Mouse (Mus musculus): ENCODE measurements around the gene Lrrc15. TPM values are rescaled to one million over a fixed set of nuclear protein-coding genes. Genes with fewer than 3 reads are reported as not detected.

Lrrc15 gene
- polyA plus RNA-seq, 2 experiments from 2014 or later, result not detected

DNA sequence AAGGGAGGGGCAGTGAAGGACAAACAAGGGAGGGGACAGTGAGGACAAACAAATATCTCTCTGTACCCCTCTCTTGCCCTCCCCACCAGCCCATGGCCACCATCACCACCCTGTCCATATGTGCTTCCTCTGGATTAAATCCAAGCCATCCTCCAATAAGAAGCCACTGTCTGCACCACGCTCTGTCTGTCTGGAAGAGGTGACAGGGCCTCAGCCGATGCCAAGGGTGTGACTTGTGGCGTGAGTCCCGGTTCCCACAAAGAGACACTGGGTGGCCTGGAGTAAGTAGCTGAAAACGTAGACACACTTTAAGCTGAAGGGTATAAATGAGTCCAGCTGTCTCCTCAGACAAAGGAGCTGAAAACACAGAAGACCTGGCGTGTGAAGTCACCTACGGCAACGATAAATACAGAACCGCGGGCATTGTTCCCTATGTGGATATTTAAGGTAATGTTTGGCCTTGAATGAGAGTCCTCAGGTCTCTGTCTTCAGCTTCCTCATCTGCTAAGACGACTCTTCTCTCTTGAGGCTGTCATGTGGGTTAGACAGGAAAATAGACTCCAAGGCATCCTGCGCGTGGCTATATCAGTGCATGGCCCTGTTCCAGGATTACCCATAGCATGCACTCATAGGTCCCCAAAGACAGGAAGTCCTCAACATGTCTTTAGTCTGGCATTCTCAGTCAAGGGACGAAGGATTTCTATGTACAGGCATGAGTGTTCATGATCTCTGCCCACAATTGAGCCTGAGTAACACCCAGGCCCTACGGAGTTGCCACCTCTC, 7.3 kb downstream of the Lrrc15 start:
- no peak for ATAC-seq

DNA sequence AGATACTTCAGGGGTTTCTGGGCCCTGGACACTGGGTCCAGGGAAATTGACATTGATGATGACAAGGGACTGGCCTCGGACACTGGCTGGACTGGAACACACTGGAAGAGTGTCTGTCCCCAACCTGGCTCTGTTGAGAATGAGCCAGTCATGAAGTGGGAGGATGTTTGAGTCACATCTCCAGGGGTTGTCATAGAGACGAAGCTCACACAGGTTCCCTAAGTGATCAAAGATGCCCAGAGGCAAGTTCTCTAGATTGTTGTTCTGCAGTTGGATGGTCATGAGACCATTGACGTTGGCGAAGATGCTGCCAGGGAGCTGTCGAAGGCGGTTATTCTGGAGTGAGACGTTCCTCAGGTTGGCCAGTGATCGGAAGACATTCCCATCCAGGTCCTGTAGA, 10.0 kb downstream of the Lrrc15 start:
- no peak for ATAC-seq

DNA sequence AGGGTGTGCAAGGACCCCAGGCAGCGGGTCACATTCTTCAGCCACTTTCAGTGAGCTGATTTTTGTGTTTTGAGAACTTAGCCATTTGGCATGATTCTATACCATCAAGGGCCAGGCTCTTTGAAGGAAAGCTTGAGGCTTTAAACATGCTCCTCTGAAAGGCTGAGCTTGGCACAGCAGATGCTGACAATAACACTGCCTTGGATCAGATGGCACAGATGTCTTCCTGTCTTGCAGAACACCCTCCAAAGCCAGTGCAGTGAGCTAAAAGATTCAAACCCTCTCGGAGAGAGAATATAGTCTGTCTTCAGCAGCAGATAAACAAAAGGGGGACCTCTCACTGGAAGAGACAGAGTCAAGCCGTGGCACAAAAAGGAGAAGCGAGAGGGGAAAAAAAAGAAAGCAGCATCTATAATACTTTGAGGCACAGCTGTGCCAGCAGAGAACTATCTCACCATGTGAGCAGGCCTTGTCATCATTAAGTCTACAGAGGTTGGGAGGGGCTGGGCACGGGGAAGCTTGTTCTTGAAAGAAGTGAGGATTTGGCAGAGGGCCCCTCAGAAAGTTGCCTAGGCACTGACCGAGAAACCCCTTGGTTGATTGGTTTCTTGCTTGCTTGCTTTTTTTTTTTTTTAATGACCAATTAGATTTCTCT, 11.0 kb downstream of the Lrrc15 start:
- no peak for ATAC-seq

DNA sequence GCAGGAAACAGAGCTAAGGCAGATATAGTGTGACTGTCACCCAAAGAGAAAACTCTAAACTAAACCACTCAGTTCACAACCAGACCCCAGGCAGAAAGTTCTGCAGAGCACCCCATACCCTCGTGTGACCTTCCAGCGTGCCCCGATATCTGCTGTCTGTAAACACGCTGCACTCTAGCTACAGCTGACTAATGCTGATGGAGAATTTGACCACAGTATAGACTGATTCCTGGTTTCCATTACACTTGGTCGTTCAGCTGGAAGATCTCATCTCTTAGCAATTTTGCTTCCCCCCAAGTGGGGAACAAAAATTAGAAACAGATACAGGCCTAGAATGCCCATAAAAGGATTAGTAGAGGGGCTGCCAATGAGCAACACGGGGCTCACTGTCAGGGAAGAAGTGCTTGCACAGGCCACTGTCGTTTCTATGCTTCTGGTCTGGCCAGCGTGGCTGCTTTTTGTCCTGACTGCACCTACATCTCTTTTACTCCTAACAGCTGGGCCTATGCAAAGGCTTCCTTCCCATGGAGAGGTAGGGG, 11.8 kb downstream of the Lrrc15 start:
- ATAC-seq, result no peak

DNA sequence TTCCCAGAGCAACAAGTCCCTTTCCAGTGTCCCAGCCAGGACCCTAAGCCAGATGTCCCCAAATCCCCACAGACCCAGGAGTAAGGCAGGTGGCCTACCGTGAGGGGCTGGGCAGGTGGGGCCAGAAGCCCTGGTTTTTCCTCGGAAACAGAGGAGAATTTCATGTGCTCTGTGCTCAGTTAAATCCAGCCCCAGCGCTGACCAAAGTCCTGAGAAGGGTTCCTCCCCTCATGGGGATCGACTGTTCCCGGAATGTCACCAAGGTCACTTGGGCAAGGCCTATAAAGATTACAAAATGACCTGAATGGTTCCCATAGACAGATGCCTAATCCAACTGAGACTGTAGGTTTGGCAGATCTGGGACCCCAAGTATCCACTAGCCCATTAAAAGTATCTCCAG, 15.7 kb downstream of the Lrrc15 start, which contains the start of gene Cpn2:
Cpn2 (minus strand) TSS at position 141 of the 400 bp plus-strand sequence.
- no peak for ATAC-seq

DNA sequence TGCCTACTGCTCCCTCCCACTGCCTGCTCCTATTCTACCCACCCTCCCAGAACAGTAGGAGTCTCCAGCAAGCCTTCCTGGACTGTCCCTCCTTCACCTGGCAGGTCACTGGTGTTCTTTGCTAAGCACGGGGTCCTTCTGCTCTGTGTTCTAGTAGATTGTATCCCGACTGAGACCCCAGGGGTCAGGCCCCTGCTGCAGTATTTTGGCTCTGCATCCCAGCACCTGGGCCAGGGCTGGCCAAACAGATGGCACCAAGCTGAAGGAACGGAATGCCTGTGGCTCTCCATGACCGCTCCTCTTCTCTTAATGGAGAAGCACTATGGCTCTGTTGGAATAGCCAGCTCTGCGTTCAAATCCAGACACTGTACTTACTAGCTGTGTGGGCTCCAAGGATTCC, 16.5 kb downstream of the Lrrc15 start:
- no peak for ATAC-seq

DNA sequence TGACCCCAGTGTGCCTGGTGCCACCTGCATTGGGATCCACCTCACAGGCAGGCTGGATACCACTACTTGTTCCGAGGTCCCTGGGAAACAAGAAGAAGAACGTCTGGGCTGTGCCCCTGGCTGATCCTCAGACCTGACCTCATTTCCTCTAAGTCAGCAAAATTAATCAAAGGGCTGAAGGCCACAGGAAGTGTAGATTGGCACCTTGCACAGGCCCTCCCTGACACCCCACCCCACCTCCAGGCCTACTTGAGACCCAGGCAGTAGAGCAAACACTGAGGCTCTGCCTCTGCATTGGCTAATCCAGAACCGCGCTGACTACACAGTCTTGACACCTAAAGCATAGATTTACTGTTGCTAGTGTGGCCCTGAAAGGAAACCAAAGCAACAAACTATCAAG, 17.4 kb downstream of the Lrrc15 start:
- no peak for ATAC-seq

DNA sequence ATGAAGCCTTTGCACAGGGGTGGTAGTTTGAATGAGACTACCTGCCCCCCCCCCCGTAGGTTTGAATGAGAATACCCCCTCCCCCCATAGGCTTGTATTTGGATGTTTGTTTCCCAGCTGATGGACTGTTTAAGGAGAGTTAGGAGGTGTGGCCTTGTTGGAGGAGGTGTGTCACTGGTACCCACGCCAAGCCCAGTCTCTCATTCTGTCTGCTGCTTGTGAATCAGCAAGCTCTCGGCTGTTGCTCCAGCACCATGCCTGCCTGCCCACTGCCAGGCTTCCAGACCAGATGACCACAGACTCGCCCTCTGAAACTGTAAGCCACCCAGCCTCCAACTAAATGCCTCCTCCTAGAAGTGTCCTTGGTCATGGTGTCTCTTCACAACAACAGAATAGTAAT, 19.9 kb downstream of the Lrrc15 start:
- no peak for ATAC-seq

DNA sequence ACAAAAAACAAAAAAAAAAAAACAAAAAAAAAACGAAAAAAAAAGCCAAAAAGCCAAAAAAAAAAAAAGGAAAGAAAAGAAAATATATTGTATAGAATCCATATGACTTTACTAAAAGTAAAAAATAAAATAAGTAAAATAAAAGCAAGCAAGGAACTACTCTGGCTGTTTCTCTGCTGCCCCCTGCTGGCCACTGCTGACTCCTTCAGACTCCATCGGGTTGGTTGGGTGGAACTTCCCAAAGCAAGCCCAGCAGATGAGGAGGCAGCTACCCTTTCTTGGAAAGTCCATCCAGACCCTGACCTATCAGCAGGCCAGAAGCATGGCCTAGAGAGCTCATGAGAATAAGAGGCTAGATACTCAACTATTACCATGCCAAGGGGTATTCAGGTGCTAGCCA, 20.4 kb downstream of the Lrrc15 start:
- ATAC-seq, result no peak

DNA sequence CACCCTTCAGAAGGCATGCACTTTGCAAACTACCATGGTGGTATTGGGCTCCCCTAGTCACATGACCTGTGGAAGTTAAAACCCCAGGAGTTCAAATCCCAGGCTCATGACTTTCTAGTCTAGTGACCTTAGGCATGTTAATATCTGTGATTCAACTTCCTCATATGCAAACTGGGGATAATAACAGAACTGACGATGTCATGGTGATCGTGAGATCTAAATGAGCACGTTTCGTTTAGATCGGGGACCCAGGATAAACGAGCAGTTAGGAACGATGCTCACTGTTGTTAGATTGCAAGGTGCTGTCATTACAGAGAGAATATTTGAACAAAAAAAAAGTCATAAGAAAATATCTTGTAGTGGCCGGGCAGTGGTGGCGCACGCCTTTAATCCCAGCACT, 20.9 kb downstream of the Lrrc15 start:
- no peak for ATAC-seq

DNA sequence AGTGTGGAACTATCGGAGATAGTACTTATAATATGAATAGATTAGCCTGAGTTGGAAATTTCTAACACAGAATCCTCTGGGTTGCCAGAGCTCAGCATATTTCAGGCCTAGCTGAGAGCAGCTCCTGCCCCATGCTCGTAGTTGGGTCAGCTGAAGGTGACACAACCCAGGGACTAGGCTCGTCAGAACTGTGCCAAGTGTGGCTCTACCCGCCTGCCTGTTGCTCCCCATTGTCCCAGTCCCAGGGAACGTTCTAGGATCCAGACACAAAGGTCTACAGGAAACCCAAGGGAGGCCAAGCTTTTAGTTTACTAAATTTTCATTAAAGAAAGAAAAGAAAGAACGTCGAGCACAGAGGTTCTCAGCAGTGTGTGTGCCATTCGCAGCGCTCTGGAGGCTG, 21.7 kb downstream of the Lrrc15 start:
- no peak for ATAC-seq

DNA sequence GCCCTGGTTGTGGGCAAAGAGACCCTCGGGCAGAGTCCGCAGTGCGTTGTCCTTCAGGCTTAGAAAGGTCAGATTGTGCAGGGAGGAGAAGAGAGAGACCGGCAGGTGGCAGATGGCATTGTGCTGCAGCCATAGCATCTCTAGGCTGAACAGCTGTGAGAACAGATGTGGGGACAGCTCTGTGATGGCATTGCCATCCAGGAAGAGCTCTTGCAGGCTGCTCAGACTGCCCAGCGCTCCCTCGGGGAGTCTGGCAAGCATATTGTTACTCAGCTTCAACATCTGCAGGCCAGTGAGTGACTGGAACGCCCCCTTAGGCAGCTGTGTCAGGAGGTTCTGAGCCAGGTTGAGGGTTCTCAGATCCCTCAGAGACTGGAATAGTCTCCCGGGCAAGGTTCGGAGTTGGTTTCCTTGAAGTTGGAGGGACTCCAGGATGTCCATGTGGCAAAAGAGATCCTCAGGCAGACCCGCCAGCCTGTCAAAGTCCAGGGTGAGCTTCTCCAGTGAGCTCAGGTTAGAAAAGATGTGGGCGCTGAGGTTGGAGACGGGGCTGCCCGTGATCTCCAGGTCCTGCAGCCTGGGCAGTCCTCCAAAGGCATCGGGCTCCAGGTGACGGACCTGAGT, 22.9 kb downstream of the Lrrc15 start:
- no peak for ATAC-seq

DNA sequence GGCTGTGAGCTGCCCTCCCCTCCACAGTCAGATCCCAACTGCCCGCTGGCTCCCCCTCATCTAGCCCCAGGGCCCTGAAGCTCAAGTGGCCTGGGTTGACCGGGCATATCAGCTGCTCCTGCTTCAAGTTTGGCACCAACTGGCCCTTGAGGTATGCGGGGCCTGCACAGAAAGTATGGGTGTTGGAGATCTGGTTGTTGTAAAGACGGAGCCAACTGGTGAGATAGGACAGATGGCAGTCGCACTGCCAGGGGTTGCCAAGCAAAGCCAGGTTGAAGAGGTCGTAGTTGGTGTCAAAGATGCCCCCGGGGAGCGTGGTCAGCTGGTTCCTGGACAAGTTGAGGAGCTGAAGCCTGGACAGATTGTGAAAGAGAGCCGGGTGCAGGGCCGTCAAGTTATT, 23.6 kb downstream of the Lrrc15 start:
- ATAC-seq, result no peak

DNA sequence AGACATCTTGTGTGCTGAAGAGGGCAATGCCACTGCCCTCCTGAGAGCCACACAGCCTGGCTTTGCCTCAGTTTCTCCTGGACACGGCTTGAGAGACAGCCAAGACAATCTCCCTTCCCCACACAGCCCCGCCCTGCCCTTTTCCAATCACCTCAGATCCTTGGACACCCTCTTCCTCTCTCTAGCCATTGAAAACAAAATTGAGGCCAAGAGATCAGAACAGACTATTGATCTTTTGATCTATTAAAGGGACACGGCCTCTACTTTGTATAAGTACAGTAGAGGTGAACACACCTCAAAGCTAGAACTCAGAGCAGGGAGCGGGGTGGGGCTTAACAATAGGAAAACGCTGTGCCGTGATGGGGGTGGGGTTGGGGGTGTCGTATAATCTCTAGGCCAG, 24.6 kb downstream of the Lrrc15 start:
- no peak for ATAC-seq

DNA sequence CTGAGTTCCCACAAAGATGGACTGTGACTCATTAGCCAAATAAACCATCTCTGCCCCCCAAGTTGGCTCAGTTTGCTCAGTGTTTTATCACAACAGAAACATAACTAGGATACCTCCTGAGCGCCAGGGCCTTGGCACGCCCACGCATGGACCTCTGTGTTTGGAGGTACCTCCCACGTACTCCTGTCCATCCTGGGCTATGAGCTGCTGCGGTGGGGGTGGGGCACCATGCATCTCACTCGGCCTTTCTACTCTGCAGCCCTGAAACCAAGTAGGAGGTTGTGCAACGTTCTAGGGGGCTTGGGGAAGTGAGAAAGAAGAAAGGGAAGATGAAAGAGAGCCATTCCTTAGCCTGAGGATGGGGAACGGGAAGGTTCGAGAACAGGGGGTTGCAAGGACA, 25.3 kb downstream of the Lrrc15 start:
- no peak for ATAC-seq

DNA sequence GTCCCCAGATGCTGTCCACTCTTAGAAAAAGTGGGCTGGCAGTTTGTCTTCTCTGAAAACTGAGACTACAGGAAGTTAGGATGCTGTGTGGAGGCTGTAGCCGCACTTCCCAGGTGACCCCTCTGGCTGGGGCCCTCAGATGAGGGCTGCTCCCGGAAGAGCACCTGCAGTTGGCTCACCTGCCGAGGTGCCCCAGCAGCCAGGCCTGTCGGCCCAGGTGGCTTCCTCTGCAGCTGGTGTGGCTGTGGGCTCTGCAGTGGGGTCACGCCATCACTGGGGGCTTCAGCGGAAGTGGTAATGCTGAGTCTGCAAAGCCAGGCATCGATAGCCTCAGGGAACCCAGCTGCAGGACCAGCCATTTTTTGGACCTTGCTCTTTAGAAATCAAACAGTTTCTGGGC, 28.0 kb downstream of the Lrrc15 start:
- no peak for ATAC-seq

DNA sequence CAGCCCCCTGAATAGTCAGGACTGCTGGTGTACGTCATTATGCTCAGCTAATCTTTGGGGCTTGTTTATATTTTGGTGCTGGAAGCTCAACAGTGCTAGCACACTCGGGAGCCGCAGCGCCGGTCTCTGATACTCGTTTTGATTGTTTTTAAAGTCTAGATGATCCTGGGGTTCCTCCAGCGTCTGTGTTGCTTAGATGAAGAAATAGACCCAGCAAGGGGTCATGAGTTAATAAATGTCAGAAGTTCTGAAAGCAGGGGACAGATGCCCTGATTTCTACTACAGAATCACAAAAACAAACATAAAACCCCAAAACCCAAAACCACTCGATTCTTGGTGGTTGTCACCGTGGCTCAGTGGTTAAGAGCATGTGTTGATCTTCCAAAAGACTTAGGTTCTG, 29.2 kb downstream of the Lrrc15 start:
- no peak for ATAC-seq

DNA sequence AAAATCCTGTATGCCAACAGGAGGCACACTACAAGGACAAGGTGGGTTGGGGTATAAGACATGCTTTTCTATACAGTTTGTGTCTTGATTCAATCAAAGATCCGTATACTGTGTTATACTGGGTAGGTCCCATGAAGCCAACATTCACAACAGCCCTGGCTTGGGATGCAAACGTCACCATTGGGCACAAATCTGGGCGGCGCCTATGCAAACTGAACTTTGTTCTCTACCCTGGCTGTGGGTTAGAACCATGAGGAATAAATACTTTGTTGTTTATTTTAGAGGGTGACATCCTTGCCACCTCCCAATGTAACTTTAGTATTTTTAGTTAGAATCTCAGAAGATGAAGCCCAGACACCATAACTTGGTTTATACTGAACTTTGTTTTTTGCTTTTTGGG, 29.7 kb downstream of the Lrrc15 start:
- ATAC-seq, result no peak

DNA sequence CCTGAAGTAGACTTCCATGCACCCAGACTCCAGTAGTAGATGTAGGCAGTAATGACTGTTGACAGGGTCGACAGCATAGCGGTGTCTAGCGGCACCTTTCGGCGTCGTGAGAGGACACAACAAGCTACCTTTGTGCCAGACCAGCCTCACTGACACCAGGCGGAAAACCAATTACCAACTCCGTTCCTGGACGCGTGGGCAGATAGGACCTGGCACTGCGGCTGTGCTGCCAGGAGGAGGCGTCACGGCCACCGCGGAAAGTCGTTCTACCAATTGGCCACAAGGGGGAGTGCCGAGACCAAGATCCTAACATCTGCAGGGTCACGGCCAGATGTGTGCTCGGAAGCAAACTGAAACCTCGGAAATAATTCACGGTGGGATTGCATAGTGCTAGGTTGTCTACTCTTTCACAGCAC, 31.0 kb downstream of the Lrrc15 start:
- peak; percentile 93 for ATAC-seq

DNA sequence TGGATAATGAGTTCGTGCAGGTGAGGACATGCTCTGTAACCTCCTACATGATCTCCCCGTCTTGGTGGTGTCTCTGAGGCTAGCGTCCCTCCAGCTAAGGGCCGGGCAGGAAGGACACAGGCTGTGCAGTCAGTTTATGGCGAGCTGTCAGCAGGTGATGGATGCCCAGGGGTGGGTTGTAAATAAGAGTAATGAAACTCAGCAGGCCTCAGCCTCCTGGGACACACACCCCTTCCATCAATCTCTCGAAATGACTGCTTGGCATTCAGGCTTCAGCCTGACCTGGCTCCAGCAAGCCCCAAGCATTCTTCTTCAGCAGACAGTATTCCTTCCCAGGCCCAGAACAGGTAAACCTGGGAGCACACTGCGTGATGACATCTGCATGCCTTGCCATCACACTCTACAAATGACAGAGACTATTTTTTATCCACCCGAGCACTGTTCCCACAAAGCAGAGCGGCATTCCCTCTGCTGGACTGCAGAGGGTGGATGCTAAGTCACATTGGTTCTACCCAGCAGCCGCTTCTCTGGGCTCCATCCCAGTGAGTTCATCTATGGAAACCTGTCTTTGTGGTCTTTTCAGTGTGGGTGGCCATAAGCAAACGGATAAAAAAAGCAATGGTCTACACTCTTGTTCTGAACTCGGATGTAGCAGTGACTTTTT, 38.9 kb downstream of the Lrrc15 start:
- no peak for ATAC-seq

DNA sequence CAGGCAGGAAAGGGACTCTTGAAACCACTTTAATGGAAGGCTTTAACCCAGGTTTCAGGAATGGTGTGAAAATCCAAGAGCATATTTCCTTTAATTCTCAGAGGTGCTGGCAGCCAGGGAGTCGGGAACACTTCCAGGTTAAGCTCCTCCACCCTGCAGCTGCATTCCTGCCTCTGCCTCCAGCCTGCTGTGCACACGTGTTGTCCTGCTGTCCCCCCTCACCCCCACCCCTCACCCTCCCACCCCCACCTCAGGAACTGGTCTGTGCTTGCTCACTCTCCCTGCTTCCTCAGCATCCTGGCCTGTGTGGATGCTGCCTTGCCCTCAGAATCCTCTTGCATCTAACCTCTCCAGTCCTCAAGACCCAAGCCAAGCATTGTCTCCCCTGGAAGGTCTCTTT, 41.4 kb downstream of the Lrrc15 start:
- ATAC-seq, result no peak

DNA sequence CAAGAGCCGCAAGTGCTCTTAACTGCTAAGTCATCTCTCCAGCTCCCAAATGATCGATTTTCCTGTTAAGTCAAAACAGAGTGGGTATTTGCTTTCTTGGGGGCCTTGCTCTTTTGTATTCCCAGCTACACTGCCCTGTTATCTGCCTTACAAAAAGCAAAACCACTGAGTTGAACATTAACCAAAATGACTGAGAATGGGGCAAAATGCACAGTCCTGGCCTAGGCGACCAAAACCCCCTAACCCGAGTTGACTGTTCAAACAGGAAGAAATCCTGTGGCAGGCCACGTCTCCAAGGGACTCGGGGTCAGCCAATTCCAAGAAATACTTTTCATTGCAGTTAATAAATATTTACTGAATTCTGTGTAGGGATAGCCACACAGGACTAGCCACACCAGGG, 44.3 kb downstream of the Lrrc15 start:
- no peak for ATAC-seq

DNA sequence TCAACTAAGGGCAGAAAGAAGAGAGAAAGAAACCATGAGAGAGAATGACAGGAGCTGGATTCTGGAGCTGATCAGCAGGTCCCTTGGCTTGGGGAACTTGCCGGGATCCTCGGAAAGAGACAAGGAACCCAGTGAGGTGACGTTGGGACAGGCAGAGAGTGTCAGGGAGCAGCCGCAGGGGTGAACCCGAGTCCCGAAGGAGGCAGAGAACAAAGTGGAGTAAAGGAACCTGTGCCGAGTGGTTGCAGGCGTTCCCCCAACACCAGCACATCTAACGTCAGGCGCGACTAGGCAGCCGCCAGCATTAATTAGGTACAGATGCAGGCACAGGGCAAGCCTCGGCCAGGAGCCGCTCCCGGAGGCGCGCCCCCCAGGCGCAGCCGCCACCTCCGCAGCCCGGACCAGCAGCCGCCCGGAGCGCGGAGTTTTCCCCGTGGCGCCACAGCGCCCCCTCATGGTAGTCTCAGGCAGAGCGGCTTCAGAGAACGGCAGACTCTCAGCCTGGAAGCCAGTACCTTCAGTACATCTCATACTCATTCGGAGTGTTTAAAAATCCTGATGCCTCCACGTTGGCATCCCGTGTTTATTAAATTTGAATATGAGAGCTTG, 46.9 kb downstream of the Lrrc15 start:
- peak; percentile 74 for ATAC-seq

Data from activated CD4-positive, CD25-positive, alpha-beta regulatory T cell, adult 4 months (primary cell).